Mouse (Mus musculus): Measurements from ENCODE around the gene Lsg1. TPM values are rescaled to one million over a fixed set of nuclear protein-coding genes. Genes with fewer than 3 reads are reported as not detected.

The Lsg1 gene
- polyA plus RNA-seq, 1 experiment from 2014 or later = 86.2 TPM

Other genes with a start within 250 kb of the Lsg1 start
- 7.1 and 7.8 TPM in 2 replicates for gene Atp13a3, start 181.6 kb downstream of the Lsg1 start, polyA plus RNA-seq (2016; fragmentation: Nextera tagmentation; extraction: Ambion mirVana)
- gene Tmem44, start 36.8 kb downstream of the Lsg1 start, polyA plus RNA-seq (2016; fragmentation: Nextera tagmentation; extraction: Ambion mirVana) = 21.6 and 33.2 TPM in 2 replicates
- gene Fam43a, start 12.1 kb upstream of the Lsg1 start, polyA plus RNA-seq (2016; fragmentation: Nextera tagmentation; extraction: Ambion mirVana) = 11.4 TPM in 2 replicates

All from midbrain, embryonic 10.5 days (tissue).